9 mouse cellular contexts compared by ENCODE assay signal in genomic region chr6:54815428-54816130, GRCm38 (mm10). TPM values are rescaled to one million over a fixed set of nuclear protein-coding genes. Genes with fewer than 3 reads are reported as not detected.
DNase-seq lines count a peak whose midpoint lies in the region; ATAC-seq and TF ChIP-seq lines count a peak whose summit lies in the region.
"Had no signal": no experiment of that assay in that cellular context is flagged by ENCODE, and none has a peak within 500 bp of the region (broad histone marks: within the 10 kb centered on the region; RNA-seq: fewer than 3 reads in every experiment).

No protein-coding gene starts in this region.

- no peak overlapping the region for H3K9ac ChIP-seq in heart, embryonic 12.5 days
- H3K9ac ChIP-seq in ES-Bruce4 (ENCODE audit: low read depth, poor library complexity, severe bottlenecking), result peak overlapping the region; percentile 21; the same call in 1 of the 2 replicates
- no peak overlapping the region for H3K9ac ChIP-seq in heart, postnatal 0 days (replicated peaks; ENCODE audit: low read depth, low read length)

- H3K9me3 ChIP-seq in heart, embryonic 12.5 days (replicated peaks), result no peaks in the 10 kb centered on the region
- H3K9me3 ChIP-seq in ES-Bruce4 (replicated peaks; ENCODE audit: control insufficient read depth, insufficient read depth, low read length, poor library complexity, severe bottlenecking), result 0 out of 2 replicates have a peak, but pooled peaks cover 7% of the 10 kb centered on the region
- H3K9me3 ChIP-seq in heart, postnatal 0 days (replicated peaks; ENCODE audit: control insufficient read depth, low read length), result no peaks in the 10 kb centered on the region

- no peak overlapping the region; the same call in 1 of the 2 replicates for H3K4me3 ChIP-seq in heart, embryonic 12.5 days
- H3K4me3 ChIP-seq in ES-Bruce4 (ENCODE audit: low read depth, low read length) (no peak overlapping the region), macrophage (ENCODE audit: inconsistent target) (no peak overlapping the region)
- no peak overlapping the region for H3K4me3 ChIP-seq in heart, postnatal 0 days (ENCODE audit: low read depth, low read length)

- no peak for TF ChIP-seq POLR2A in ES-Bruce4 (IDR thresholded peaks at IDR 0.05; ENCODE audit: insufficient read depth, low read length)

- WGBS in heart, embryonic 12.5 days, result 78% methylated on average over 9 of the region's 9 CpGs
- WGBS in heart, postnatal 0 days, result 75% methylated on average over 9 of the region's 9 CpGs
- WGBS in macrophage (ENCODE audit: missing documents), result 67% methylated on average over 9 of the region's 9 CpGs

- no peaks in the 10 kb centered on the region for H3K36me3 ChIP-seq in heart, embryonic 12.5 days
- H3K36me3 ChIP-seq in ES-Bruce4 (ENCODE audit: control insufficient read depth, insufficient read depth, low read length, poor library complexity, severe bottlenecking), result no peaks in the 10 kb centered on the region; the same call in 1 of the 2 replicates
- H3K36me3 ChIP-seq in heart, postnatal 0 days (replicated peaks; ENCODE audit: control insufficient read depth, insufficient read depth, low read length), result no peaks in the 10 kb centered on the region
- no peaks in the 10 kb centered on the region for H3K36me3 ChIP-seq in macrophage (ENCODE audit: inconsistent target)

- no peak for TF ChIP-seq EP300 in ES-Bruce4 (IDR thresholded peaks at IDR 0.05; ENCODE audit: insufficient read depth, low read depth, low read length)
- TF ChIP-seq EP300 in heart, postnatal 0 days (IDR thresholded peaks at IDR 0.05; ENCODE audit: low read depth), result no peak

- TF ChIP-seq CTCF in ES-Bruce4 (IDR thresholded peaks at IDR 0.05; ENCODE audit: low read depth, low read length), result no peak
- no peak for TF ChIP-seq CTCF in heart, postnatal 0 days (IDR thresholded peaks at IDR 0.05; ENCODE audit: low read depth)

- peak overlapping the region; percentile 75 for H3K4me2 ChIP-seq in heart, embryonic 12.5 days
- H3K4me2 ChIP-seq in heart, postnatal 0 days (ENCODE audit: low read depth, low read length), result no peak overlapping the region; the same call in 1 of the 2 replicates

- no peak for DNase-seq in heart, adult 8-10 months (ENCODE audit: low spot score)
- DNase-seq in heart, postnatal 0 days (ENCODE audit: low spot score), result no peak
- no peak for DNase-seq in gastrocnemius, postnatal 36 days
- DNase-seq in Muller cell, postnatal 12 days (ENCODE audit: inconsistent ontology term), result no peak
- DNase-seq in frontal cortex, postnatal 25 days (ENCODE audit: low spot score in 2 of 2), result no peak

- peaks cover 30% of the 10 kb centered on the region for H3K79me2 ChIP-seq in macrophage (ENCODE audit: inconsistent target)

- intact Hi-C loops in gastrocnemius, postnatal 36 days (cut with DNase I), result loop anchor here (2.0 to 5.0 kb wide), 2 partner anchors 92 to 221 kb away; partner anchors contain the start of gene Plekha8

- H3K27ac ChIP-seq in heart, embryonic 12.5 days (ENCODE audit: poor library complexity, severe bottlenecking), result no peak overlapping the region
- H3K27ac ChIP-seq in ES-Bruce4 (ENCODE audit: insufficient read depth, low read length), result no peak overlapping the region
- peak overlapping the region; percentile 97; the same call in 1 of the 2 replicates for H3K27ac ChIP-seq in heart, postnatal 0 days (ENCODE audit: low read depth)
- peak overlapping the region; percentile 69 for H3K27ac ChIP-seq in macrophage

- peaks cover 20% of the 10 kb centered on the region for H3K4me1 ChIP-seq in heart, embryonic 12.5 days (replicated peaks)
- H3K4me1 ChIP-seq in ES-Bruce4 (ENCODE audit: control insufficient read depth, insufficient read depth, low read length), result no peaks in the 10 kb centered on the region
- peaks cover 41% of the 10 kb centered on the region for H3K4me1 ChIP-seq in heart, postnatal 0 days (ENCODE audit: control insufficient read depth, insufficient read depth)

- ATAC-seq in heart, embryonic 12.5 days (ENCODE audit: insufficient number of reproducible peaks, low FRiP score), result no peak
- no peak for ATAC-seq in heart, postnatal 0 days (ENCODE audit: insufficient read depth, low read depth)

- H3K27me3 ChIP-seq in heart, embryonic 12.5 days (replicated peaks), result no peaks in the 10 kb centered on the region
- no peaks in the 10 kb centered on the region for H3K27me3 ChIP-seq in ES-Bruce4 (ENCODE audit: control insufficient read depth, insufficient read depth, low read length, poor library complexity, severe bottlenecking)
- no peaks in the 10 kb centered on the region for H3K27me3 ChIP-seq in heart, postnatal 0 days (ENCODE audit: control insufficient read depth, insufficient read depth, low read length)
- H3K27me3 ChIP-seq: Patski had no signal

RNA-seq across cellular contexts. Expression of gene Znrf2, which starts 1.1 kb away (rescaled TPM):
- 3.0 and 3.1 TPM in 2 replicates for polyA plus RNA-seq in heart, embryonic 12.5 days (2016; fragmentation: Nextera tagmentation; extraction: Ambion mirVana)
- total RNA-seq in heart, adult 8-10 months (2022), result 10 to 100 TPM; 18.0 to 23.9 (median 19.8) TPM
- polyA plus RNA-seq in ES-Bruce4 (2011; ENCODE audit: insufficient read depth, insufficient read length, low read depth, missing spikeins) (34.5 and 37.0 TPM in 2 replicates), macrophage (2018) (22.2 to 54.9 TPM (median 37.6 TPM) in 3 replicates)
- 7.1 and 31.3 TPM in 2 replicates for total RNA-seq in heart, postnatal 0 days (2014; rRNA removed; ENCODE audit: low replicate concordance)
- 3.7 and 4.3 TPM in 2 replicates for polyA plus RNA-seq in heart, postnatal 0 days (2015; fragmentation: Nextera tagmentation; extraction: Ambion mirVana)
- total RNA-seq in macrophage (2018; cell fraction: chromatin; rRNA removed), result 10 to 100 TPM; 23.1 to 75.5 (median 49.6) TPM
- 10 to 100 TPM; 34.2 to 77.1 (median 53.5) TPM for total RNA-seq in macrophage (2018; cell fraction: cytosol; rRNA removed)
- total RNA-seq in macrophage (2018; cell fraction: nucleus; rRNA removed), result 100 to 1,000 TPM in 1 of 26 experiments, 10 to 100 TPM in 25; 37.5 to 103 (median 51.2) TPM
- 10 to 100 TPM; 13.1 to 13.6 TPM for total RNA-seq in gastrocnemius, postnatal 36 days (2021)

Comparison
In these comparisons a context has a peak if more than half of its experiments do, and no peak if none do; other contexts are left out.
1. H3K27ac ChIP-seq: peak in heart, postnatal 0 days (single experiment) and macrophage (single experiment); none in heart, embryonic 12.5 days (single experiment) and ES-Bruce4 (single experiment).